Mouse (Mus musculus) NIH3T3 (cell line): ENCODE data around the gene Tmem138.
A peak's percentile ranks its signal among the peaks of the same experiment; 100 is the strongest.

Source experiments
- DNase-seq: peaks from one replicate; pipeline ENCODE4 v3.0.0-alpha.2; 2012; ENCODE audit warnings: low read depth

The Tmem138 gene

GRCm38 (mm10) chr19:10576690-10577561 lies at the start of gene Tmem138, which contains the start of gene Cyb561a3:
Gene Tmem138 (minus strand): TSS chr19:10577362.
Gene Cyb561a3 (plus strand): TSS chr19:10577172.
- DNase-seq = peak; percentile 96

- DNase-seq = no peak
Measured at GRCm38 (mm10) chr19:10608573-10609240, 31.5 kb upstream of the Tmem138 start.

- peak; percentile 78 for DNase-seq
Measured at GRCm38 (mm10) chr19:10605901-10606622, 28.9 kb upstream of the Tmem138 start.

GRCm38 (mm10) chr19:10605293-10605900 lies 28.2 kb upstream of the Tmem138 start, which contains the start of the genes Ddb1 and Tkfc:
Gene Ddb1 (plus strand): TSS chr19:10605327.
Gene Tkfc (minus strand): TSS chr19:10605654.
- peak; percentile 100 for DNase-seq

- peak; percentile 47 for DNase-seq
Measured at GRCm38 (mm10) chr19:10604534-10604933, 27.4 kb upstream of the Tmem138 start.

- no peak for DNase-seq
Measured at GRCm38 (mm10) chr19:10603660-10604523, 26.7 kb upstream of the Tmem138 start.

GRCm38 (mm10) chr19:10602787-10603186 lies 25.6 kb upstream of the Tmem138 start:
- DNase-seq = peak; percentile 97

GRCm38 (mm10) chr19:10602247-10602769 lies 25.1 kb upstream of the Tmem138 start:
- DNase-seq = peak; percentile 78

GRCm38 (mm10) chr19:10599648-10600047 lies 22.5 kb upstream of the Tmem138 start:
- DNase-seq = no peak

- peak; percentile 47 for DNase-seq
Measured at GRCm38 (mm10) chr19:10598188-10598587, 21.0 kb upstream of the Tmem138 start.

- DNase-seq = no peak
Measured at GRCm38 (mm10) chr19:10591659-10592377, 14.7 kb upstream of the Tmem138 start.

GRCm38 (mm10) chr19:10590301-10590700 lies 13.1 kb upstream of the Tmem138 start:
- no peak for DNase-seq

GRCm38 (mm10) chr19:10589127-10589857 lies 12.1 kb upstream of the Tmem138 start:
- no peak for DNase-seq

- no peak for DNase-seq
Measured at GRCm38 (mm10) chr19:10587231-10587630, 10.1 kb upstream of the Tmem138 start.

- no peak for DNase-seq
Measured at GRCm38 (mm10) chr19:10585112-10585511, 8.0 kb upstream of the Tmem138 start.

- DNase-seq = no peak
Measured at GRCm38 (mm10) chr19:10583550-10584146, 6.5 kb upstream of the Tmem138 start.

GRCm38 (mm10) chr19:10581984-10582383 lies 4.8 kb upstream of the Tmem138 start:
- DNase-seq = no peak

GRCm38 (mm10) chr19:10580761-10581160 lies 3.6 kb upstream of the Tmem138 start:
- DNase-seq = no peak

- no peak for DNase-seq
Measured at GRCm38 (mm10) chr19:10580102-10580501, 2.9 kb upstream of the Tmem138 start.
